Mouse (Mus musculus) cerebral cortex, adult 2 months (tissue): Measurements from ENCODE around the gene Ndst4.

Experiments
- WGBS: fragments of 180-500 bp; shearing (Covaris S2); methylation state at CpG from one replicate; pipeline ENCODE4 v1.1.7; 2018; 5-methylcytosine and 5-hydroxymethylcytosine counted together

The Ndst4 gene

GRCm38 (mm10) chr3:125403601-125404396, at the start of gene Ndst4:
Gene Ndst4, plus strand, starts transcription at chr3:125404076.
- WGBS = 12% methylated on average over 14 of the region's 14 CpGs

GRCm38 (mm10) chr3:125397443-125397842, 6.4 kb upstream of the Ndst4 start:
- WGBS = 49% methylated on average over 3 of the region's 3 CpGs

DNA sequence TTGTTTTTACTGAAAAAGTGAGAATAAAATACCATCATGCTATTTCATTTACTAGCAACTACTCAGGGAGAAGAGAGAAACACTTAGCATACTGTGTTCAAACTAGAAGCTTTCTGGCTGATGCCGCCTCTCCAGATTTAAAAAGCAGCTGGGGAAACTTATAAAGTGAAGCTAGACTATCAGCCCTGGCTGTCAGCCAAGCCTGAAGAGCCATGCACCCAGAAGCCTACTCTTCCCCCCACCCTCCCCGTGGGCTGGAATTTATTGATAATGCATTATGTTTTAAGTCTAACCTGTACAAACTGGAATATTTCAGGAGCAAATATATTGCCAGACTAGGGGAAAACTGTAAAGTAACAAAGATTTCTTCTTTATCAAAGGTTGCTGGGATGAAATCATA, 2.6 kb downstream of the Ndst4 start:
- WGBS = 50% methylated on average over 2 of the region's 2 CpGs

DNA sequence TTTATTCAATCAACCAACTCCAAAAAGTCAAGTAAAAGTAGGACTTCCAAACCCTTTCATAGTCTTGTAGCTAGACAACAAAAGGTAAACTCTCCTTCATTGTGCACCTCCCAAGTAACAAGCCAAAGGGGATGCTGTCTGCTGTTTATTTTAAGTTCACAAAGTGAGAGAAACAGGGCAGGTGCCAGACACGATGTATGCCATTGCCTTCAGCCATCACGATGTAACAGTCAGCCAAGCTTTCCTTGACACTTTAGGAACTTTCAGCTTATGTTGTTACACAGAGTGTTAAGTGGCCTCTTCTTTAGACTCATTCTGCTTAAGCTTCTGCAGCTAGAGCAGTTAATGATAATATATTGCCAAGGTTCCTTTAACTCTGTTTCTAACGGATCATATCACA, 3.1 kb downstream of the Ndst4 start:
- 60% methylated on average over 3 of the region's 3 CpGs for WGBS

- 43% methylated on average over 6 of the region's 6 CpGs for whole genome bisulfite sequencing
These were observed 63.2 kb downstream of the Ndst4 start for GRCm38 (mm10) chr3:125466894-125467652.

DNA sequence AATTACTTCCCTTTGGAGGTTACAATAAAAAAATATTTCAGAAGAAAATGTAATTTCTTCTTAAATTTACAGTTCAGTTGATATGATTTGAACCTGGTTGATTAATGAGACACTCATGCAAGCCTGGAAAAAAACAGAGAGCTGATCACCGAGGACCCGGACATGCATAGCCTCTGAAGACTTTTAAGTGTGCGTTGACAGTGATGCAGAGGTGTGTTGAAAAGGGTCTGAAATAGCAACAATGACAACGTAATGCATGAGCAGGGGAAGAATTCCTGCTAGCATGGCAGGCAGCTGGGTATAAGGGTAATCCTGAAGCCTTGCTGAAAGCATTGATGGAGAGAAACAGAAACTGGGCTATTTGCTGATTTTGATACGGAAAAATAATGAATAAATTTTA, 106.2 kb downstream of the Ndst4 start:
- 89% methylated on average over 5 of the region's 5 CpGs for WGBS

GRCm38 (mm10) chr3:125533371-125533770, 129.5 kb downstream of the Ndst4 start:
- 56% methylated on average over 8 of the region's 8 CpGs for WGBS

- WGBS = 86% methylated on average over 2 of the region's 2 CpGs
These were observed 166.7 kb downstream of the Ndst4 start for GRCm38 (mm10) chr3:125570602-125571001.

DNA sequence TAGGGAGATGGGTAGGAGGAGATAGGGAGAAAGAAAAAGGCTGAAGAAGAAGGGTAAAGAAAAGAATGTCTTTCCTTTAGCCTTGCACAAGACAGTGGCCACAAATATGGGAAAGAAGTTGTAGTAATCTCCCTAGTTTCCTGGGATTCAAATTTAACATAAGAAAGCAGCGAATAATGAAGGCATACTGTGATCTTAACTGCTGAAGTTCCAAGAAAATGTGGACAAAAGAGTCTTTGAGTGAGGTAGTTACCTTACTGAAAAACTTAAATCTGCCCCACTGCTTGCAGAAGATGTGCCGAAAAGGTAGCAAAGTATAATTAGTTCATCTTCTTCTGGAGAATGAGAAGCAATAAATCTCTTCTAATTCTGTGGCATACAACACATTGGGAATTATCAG, 228.4 kb downstream of the Ndst4 start:
- 78% methylated on average over 2 of the region's 2 CpGs for WGBS

- WGBS = 71% methylated on average over 3 of the region's 3 CpGs
These were observed 251.2 kb downstream of the Ndst4 start for GRCm38 (mm10) chr3:125655009-125655635.

DNA sequence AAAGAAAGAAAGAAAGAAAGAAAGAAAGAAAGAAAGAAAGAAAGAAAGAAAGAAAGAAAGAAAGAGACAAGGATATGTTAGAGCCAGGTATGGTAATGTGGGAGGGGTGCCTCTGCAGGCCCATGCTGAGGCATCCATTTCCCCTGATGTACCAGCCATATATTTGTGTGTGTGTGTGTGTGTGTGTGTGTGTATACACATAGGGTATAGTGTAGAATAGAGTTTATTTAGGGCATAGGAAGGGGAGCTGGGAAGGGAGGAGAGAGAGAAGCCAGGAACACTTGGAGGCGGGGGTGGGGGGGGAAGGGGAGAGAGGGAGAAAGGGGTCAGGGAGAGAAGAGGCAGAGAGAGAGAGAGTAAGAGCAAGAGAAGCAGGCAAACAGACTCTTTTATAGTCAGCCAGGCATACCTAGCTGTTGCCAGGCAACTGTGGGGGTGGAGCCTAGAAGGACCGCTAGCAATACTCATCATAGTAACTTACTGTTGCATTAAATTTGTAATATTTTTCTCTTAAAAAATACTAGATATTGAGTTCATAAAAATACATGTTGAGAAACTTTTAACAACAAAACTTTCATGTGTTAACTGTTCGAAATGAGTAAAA, 256.3 kb downstream of the Ndst4 start:
- 62% methylated on average over 3 of the region's 3 CpGs for WGBS

GRCm38 (mm10) chr3:125660884-125661532, 257.1 kb downstream of the Ndst4 start:
- 33% methylated on average over 2 of the region's 2 CpGs for WGBS

DNA sequence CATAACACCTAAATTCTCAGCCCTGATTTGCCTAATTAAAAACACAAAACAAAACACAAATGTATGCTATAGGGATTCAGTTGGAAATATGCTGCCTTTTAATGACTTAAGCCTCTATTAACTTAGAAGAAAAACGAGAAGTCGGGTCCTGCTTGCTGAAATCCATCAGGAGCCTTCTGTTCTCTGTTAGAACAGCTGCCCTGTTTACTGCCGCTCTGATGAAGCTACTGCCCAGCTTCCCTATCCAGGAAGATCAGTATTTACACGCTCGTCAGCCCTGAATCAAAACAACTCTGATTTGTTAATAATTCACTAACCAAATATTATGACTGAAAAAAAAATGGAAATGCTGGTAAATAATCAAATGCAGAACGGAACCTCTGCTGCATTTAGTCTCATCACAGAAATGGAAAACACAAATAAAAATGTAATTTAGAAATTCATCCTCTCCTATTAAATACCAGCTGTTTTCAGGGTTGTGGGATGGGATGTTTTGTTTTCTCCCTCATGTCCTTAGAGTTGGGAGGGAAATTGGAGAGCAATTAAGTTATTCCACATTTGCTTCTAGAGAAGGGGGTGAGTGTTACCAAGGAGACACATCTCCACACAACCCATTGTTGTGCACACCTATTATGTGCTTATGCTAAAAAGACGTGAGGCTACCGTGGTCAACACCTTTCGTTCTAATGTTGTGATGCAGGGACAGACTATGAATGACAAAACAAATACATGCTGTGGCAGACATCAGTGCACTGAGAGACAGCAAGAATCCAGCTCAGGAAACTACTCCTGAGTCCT, 270.3 kb downstream of the Ndst4 start:
- 46% methylated on average over 9 of the region's 9 CpGs for WGBS

- WGBS = 89% methylated on average over 6 of the region's 6 CpGs
These were observed 271.5 kb downstream of the Ndst4 start for GRCm38 (mm10) chr3:125675211-125675896.

GRCm38 (mm10) chr3:125678924-125679323, 275.0 kb downstream of the Ndst4 start:
- 48% methylated on average over 9 of the region's 9 CpGs for WGBS

- WGBS = 65% methylated on average over 8 of the region's 8 CpGs
These were observed 279.8 kb downstream of the Ndst4 start for GRCm38 (mm10) chr3:125683460-125684230.

GRCm38 (mm10) chr3:125684583-125684982, 280.7 kb downstream of the Ndst4 start:
- WGBS = 88% methylated on average over 1 of the region's 1 CpGs

DNA sequence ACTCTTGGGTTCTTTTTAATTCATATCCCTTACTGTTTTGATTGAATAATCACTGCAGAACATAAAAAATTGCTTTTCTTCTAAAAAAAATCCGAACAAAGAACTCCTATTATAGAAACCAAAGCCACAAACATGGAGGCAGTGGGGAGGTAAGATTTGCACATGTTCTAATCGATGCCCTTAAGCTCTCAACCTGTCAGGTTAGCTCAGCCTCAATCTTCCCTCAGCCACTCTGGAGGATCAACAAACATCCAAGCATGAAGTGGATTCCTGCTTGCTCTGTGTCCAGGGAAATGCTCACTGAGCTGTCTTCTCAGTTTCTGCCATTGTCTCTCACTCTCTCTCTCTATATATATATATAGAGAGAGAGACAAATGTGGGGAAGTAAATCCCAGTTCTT, 283.7 kb downstream of the Ndst4 start:
- WGBS = 67% methylated on average over 2 of the region's 2 CpGs

GRCm38 (mm10) chr3:125690948-125691347, 287.1 kb downstream of the Ndst4 start:
- 70% methylated on average over 1 of the region's 1 CpGs for WGBS
